Mouse (Mus musculus) E14TG2a.4 (cell line): Measurements from ENCODE around the gene Cntf.
"Not testable (repeated sequence)": the region's sequence is repeated elsewhere in the genome, so short reads cannot be mapped to it uniquely, and the experiment has no call there.

Experiments used
- H3K27me3 ChIP-seq: 2 replicates; pipeline ENCODE4 v1.6.1; 2014; ENCODE audit warnings: low read length, control low read depth; ENCODE audit not compliant: insufficient read depth
- H3K36me3 ChIP-seq: 2 replicates; pipeline ENCODE4 v1.6.1; 2014; ENCODE audit warnings: low read length, control low read depth; ENCODE audit not compliant: insufficient read depth
- H3K4me1 ChIP-seq: replicated peaks from 2 replicates; pipeline ENCODE4 v1.6.1; 2014; ENCODE audit warnings: low read depth, low read length, control low read depth
- H3K4me3 ChIP-seq: replicated peaks from 2 replicates; pipeline ENCODE4 v1.5.1; 2014; ENCODE audit warnings: mild to moderate bottlenecking, low read length
- H3K9me3 ChIP-seq: 2 replicates; pipeline ENCODE4 v1.6.1; 2014; ENCODE audit warnings: low read length, control low read depth
- CTCF ChIP-seq: conservative IDR thresholded peaks from 2 replicates; pipeline ENCODE4 v1.5.1; 2014; ENCODE audit warnings: low read length
- NANOG ChIP-seq: IDR thresholded peaks from 2 replicates; pipeline ENCODE4 v1.6.1; 2014; ENCODE audit warnings: borderline replicate concordance, low read length, mixed read lengths
- POU5F1 ChIP-seq: IDR thresholded peaks from 2 replicates; pipeline ENCODE4 v1.6.1; 2014; ENCODE audit warnings: low read length, borderline replicate concordance

Gene Cntf

GRCm38 (mm10) chr19:12756286-12756685 lies 9.1 kb downstream of the Cntf start:
- Histone ChIP-seq H3K27me3 (no peaks in the 10 kb centered on the region; the same call in 1 of the 2 replicates), H3K4me3 (no peak overlapping the region), H3K36me3 (no peaks in the 10 kb centered on the region), H3K9me3 (no peaks in the 10 kb centered on the region), H3K4me1 (no peaks in the 10 kb centered on the region)
- TF ChIP-seq NANOG (no peak), POU5F1 (no peak), CTCF (no peak)

- no peak overlapping the region for H3K4me3 ChIP-seq
- H3K36me3 ChIP-seq = no peaks in the 10 kb centered on the region
- H3K9me3 ChIP-seq = no peaks in the 10 kb centered on the region
- peak; percentile 98 for TF ChIP-seq NANOG
- TF ChIP-seq CTCF = no peak
- H3K27me3 ChIP-seq = no peaks in the 10 kb centered on the region
- H3K4me1 ChIP-seq = peaks cover 33% of the 10 kb centered on the region
Observed at GRCm38 (mm10) chr19:12731950-12732349, 33.5 kb downstream of the Cntf start.

- no peaks in the 10 kb centered on the region for H3K27me3 ChIP-seq
- no peaks in the 10 kb centered on the region for H3K9me3 ChIP-seq
- no peaks in the 10 kb centered on the region for H3K36me3 ChIP-seq
- no peak overlapping the region for H3K4me3 ChIP-seq
- H3K4me1 ChIP-seq = peaks cover 33% of the 10 kb centered on the region
- TF ChIP-seq CTCF (no peak), NANOG (peak; percentile 73)
Observed at GRCm38 (mm10) chr19:12731036-12731435, 34.4 kb downstream of the Cntf start.

GRCm38 (mm10) chr19:12725851-12726250 lies 39.6 kb downstream of the Cntf start:
- Histone ChIP-seq H3K36me3 (no peaks in the 10 kb centered on the region), H3K4me1 (peaks cover 11% of the 10 kb centered on the region), H3K9me3 (no peaks in the 10 kb centered on the region), H3K4me3 (no peak overlapping the region), H3K27me3 (no peaks in the 10 kb centered on the region)
- TF ChIP-seq POU5F1 (no peak), CTCF (no peak), NANOG (no peak)

GRCm38 (mm10) chr19:12722308-12722707 lies 43.1 kb downstream of the Cntf start:
- H3K36me3 ChIP-seq = no peaks in the 10 kb centered on the region
- H3K9me3 ChIP-seq = no peaks in the 10 kb centered on the region
- TF ChIP-seq NANOG (no peak), CTCF (peak; percentile 34), POU5F1 (no peak)

GRCm38 (mm10) chr19:12721596-12721995 lies 43.8 kb downstream of the Cntf start:
- not testable (repeated sequence) for H3K4me1 ChIP-seq, H3K9me3 ChIP-seq, H3K27me3 ChIP-seq, H3K4me3 ChIP-seq, H3K36me3 ChIP-seq

More at GRCm38 (mm10) chr19:12722308-12722707, 43.1 kb downstream of the Cntf start:
- Histone ChIP-seq H3K4me1 (0 out of 2 replicates have a peak, but pooled peaks cover 5% of the 10 kb centered on the region), H3K27me3 (no peaks in the 10 kb centered on the region), H3K4me3 (no peak overlapping the region)

- not testable (repeated sequence) for H3K4me1 ChIP-seq, H3K9me3 ChIP-seq, H3K36me3 ChIP-seq, H3K27me3 ChIP-seq, H3K4me3 ChIP-seq
Observed at GRCm38 (mm10) chr19:12720919-12721318, 44.5 kb downstream of the Cntf start.

GRCm38 (mm10) chr19:12720463-12720862 lies 45.0 kb downstream of the Cntf start:
- Histone ChIP-seq H3K36me3 (no peaks in the 10 kb centered on the region), H3K4me3 (no peak overlapping the region), H3K4me1 (0 out of 2 replicates have a peak, but pooled peaks cover 5% of the 10 kb centered on the region), H3K27me3 (no peaks in the 10 kb centered on the region), H3K9me3 (no peaks in the 10 kb centered on the region)
- no peak for TF ChIP-seq CTCF

GRCm38 (mm10) chr19:12719189-12719588 lies 46.2 kb downstream of the Cntf start:
- H3K36me3 ChIP-seq = no peaks in the 10 kb centered on the region
- no peak overlapping the region for H3K4me3 ChIP-seq
- no peaks in the 10 kb centered on the region for H3K27me3 ChIP-seq
- TF ChIP-seq POU5F1 (no peak), NANOG (no peak)
- H3K9me3 ChIP-seq = no peaks in the 10 kb centered on the region
- H3K4me1 ChIP-seq = 0 out of 2 replicates have a peak, but pooled peaks cover 5% of the 10 kb centered on the region
